Mouse (Mus musculus) G1E (cell line): Measurements from ENCODE around the gene A730009L09Rik.

Experiments used
- CTCF ChIP-seq: IDR thresholded peaks from 2 replicates; pipeline ENCODE4 v1.5.1; 2012; ENCODE audit warnings: low read depth, low read length, inconsistent platforms, mixed read lengths
- GATA1 ChIP-seq: IDR thresholded peaks from 2 replicates; pipeline ENCODE4 v1.6.1; 2012; ENCODE audit warnings: borderline replicate concordance, low read length, inconsistent platforms, mixed read lengths
- GATA2 ChIP-seq: IDR thresholded peaks from 2 replicates; pipeline ENCODE4 v1.6.1; 2012; ENCODE audit warnings: low read depth, low read length, inconsistent platforms, borderline replicate concordance

GRCm38 (mm10) chr16:84549122-84549521, 34.2 kb downstream of the A730009L09Rik start:
- TF ChIP-seq CTCF (no peak), GATA1 (no peak), GATA2 (no peak)
